Mouse (Mus musculus): Measurements from ENCODE around the gene Aebp2. TPM values are rescaled to one million over a fixed set of nuclear protein-coding genes. Genes with fewer than 3 reads are reported as not detected.
"Not testable (repeated sequence)": the region's sequence is repeated elsewhere in the genome, so short reads cannot be mapped to it uniquely, and the experiment has no call there.

The Aebp2 gene
- polyA plus RNA-seq, 1 experiment = 32.5 TPM

DNA sequence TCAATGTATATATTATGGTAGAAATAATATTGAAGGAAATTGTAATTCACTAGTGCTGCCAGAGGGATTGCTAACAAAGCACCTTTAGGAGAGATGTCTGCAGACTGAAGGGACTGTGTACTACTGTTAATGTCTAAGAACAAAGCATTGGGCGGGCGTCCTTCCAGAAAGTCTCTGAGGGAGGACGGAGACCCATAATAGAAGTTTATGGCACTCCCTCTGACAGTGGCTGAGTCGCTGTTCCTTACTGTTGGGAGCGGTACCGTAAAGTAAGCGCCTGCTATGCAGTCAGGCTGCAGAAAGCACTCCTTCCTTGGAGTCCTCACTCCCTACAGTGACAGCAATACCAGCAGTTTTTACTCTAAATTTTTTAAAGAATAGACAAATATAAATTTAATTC lies 29.5 kb downstream of the Aebp2 start:
- DNase-seq (ENCODE audit: low spot score) = no peak

DNA sequence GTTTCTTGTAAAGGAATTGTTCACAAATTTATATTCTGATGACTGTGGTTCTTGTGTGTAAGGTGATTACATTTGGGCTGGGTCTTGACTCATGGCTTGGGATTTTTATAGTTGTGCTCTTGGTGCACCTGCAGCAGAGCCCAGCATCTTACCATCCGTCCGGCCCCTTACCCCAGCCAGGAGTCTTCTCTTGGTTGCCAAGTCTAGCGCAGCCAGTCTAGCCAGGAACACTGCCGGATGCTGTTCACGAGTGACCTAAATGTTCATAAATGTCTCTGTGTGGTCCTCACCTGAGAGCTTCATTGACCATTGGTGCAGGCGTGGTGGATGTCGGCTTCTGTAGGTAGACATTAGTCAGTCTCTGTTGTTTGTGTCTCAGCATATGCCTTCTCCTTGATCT lies 33.0 kb downstream of the Aebp2 start:
- DNase-seq (ENCODE audit: low spot score) = no peak

DNA sequence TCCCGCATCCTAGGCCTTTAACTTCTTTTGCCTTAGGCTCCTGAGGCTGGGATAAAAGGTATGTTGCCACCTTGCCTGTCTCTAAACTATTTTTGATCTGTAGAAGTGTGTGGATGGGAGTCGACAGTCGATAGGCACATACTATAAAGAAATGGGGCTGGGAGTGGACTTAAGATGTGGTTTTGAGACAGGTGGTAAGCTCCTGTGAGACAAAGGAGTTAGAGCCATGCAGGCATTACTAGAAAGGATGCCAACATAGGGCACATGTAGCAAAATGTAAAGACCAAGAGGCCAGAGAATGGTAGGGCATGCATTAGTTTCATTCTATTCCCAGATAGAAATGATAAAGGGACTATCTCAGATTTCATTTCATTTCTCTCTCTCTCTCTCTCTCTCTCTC lies 34.5 kb downstream of the Aebp2 start:
- no peak for DNase-seq (ENCODE audit: low spot score)

DNA sequence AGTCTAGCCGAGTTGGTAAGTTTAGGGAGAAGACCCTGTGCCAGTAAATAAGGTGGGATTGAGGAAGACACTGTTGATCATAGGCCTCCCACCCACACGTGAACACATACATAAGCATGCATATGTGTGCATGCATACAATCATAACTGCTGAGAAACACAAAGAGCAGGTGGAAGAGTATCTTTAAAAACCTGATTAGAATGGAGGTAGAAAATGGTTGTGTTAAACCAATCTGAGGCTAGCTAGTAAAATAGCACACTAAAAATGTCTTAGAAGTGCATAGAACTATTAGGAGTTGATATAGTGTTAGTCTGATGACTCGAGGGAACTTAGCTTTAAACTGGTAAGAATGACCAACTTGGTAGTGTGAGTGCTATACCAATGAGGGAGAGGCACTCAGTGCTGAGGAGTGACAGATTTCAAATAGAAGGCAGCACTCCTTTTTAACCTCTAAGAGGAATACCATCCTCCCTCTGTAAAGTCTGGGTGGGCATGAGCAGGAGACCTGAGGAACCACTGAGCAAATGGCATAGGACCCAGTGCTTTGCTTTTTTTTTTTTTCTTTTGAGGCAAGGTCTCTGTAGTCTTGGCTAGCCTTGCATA lies 35.6 kb downstream of the Aebp2 start:
- no peak for DNase-seq (ENCODE audit: low spot score)

DNA sequence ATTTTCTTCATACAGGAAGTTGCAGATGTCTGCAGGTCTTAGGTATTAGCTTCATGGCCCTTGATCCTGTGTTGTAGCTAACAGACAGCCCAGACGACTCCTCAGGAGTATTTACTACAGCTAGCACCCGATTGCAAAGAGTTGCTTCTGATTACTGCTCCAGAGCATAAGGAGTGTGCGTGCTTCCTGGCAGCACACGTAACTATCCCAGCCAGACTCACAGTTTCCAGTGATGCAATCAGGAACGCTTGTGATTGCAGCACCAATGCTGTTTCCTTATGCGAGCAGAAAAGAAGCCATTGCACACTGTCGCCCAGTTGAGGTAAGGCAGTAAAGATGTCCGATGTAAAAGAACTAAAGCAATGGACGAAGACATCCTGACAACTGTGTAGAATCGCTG lies 38.6 kb downstream of the Aebp2 start:
- no peak for DNase-seq (ENCODE audit: low spot score)

DNA sequence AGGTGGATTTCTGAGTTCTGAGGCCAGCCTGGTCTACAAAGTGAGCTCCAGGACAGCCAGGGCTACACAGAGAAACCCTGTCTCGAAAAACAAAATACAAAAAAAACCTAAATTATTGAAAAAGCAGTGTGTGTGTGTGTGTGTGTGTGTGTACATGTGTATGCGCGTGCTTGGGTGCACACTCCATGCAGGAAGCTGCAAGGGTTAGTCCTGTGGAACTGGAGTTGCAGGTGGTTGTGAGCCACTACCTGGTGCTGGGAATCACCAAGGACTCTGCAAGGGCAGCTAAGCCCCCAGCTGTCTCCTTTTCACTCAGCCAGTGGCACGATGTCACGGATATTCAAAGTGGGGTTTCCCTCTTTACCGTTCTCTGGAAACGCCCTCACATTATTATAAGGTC lies 39.3 kb downstream of the Aebp2 start:
- no peak for DNase-seq (ENCODE audit: low spot score)

DNA sequence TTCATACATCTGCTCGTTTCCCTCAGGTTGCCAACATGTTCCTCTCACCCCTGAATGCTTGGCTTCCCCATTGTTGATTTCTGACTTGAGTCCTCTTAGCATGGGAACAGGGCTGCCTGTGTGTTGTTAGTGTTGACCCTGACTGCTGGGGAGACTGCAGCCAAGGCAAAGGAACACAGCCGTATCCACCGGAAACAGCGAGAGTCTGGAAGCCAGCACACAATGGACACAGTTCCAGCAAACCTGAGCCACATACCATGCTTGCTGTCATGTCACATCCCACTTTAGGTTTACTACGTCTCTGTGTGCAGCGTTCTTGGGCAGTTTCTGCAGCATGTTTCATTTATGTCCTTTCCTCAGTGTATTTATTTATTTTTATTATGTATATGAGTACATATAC lies 39.8 kb downstream of the Aebp2 start:
- no peak for DNase-seq (ENCODE audit: low spot score)

DNA sequence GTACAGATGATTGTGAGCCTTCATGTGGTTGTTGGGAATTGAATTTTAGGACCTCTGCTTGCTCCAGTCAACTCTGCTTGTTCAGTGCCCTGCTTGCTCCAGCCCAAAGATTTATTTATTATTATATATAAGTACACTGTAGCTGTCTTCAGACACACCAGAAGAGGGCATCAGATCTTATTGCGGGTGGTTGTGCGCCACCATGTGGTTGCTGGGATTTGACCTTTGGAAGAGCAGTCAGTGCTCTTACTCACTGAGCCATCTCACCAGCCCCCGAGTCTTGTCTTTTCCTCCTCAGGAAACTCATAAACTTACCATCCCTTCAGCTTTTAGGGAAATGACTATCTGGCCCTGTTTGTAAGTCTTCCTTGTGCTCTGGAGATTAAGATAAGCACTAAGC lies 40.2 kb downstream of the Aebp2 start:
- DNase-seq (ENCODE audit: low spot score) = not testable (repeated sequence)

DNA sequence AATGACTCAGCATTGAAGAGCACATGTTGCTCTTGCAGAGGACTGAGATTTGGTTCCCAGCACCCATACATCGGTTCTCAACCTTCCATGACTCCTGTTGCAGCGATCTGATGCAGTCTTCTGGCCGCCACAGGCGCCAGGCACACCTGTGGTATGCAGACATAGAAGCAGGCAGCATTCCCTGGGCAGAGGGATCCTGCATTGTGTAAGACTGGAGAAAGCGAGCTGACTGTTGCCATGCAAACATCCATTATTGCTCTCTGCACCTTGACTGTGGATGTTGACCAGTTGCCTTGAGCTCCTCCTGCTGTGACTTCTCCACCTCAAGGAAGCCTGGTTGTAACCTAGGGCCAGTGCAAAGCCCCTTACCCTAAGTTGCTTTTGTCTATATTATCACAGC lies 42.1 kb downstream of the Aebp2 start:
- DNase-seq (ENCODE audit: low spot score) = no peak

DNA sequence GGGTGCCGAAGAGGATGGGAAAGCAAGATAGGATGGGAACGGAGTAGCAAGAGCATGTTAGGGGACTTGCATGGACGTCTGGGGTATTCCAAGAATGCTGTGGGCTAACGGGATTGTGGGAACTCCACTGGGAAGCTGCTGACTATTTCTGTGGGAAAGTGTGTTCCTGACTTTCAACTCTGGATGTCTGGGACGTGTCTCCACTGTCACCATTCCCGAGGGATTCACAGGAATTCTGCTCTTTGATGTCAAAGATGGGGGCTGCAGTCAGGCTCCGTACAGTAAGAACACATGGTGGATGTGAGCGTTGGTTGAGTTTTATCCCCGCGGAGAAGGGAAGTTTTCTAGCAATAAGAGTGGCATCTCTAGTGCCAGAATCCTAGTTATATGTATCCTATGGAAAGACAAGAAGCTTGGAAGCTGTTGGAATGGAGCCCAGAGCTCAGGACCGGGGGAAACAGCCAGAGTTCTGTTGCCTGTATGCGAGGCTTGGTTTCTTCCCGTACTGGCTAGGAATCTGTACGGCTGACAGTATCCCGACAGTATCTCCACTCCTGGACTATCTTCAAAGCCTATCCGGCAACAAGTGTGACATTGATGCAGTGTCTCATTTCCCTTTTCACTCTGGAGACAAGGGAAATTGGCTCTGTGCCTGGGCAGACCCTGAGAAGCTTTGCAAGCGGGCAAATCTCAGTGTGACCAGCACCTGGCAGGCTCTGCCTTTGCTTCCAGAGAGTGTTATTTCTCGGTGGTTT lies 44.2 kb downstream of the Aebp2 start:
- DNase-seq (ENCODE audit: low spot score) = no peak

DNA sequence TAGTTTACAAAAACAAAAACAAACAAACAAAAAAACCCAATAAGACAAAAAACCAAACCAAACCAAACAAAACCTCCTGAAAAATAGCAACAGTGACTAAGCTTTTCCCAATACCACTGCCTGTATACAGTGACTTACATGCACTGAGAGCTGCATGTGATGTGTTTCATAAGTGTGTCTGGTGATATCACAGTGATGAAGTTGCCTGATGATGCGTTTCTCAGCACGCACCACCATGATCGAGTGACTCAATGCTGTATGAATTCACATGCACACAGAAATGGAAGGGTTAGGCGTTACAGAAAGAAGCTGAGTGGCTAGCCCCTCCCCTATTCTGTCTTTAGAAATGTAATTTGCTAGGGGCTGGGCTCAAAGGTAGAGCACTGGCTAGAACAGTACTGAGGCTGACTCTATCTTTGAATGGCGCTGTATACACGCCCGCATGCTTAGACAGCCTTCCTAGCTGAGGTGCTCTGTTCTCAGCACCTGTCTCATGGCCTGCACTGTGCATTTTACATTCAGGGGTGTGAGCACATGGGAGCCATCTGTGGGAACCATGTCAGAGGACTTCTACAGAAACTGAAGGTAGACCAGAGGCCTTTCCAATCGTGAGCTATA lies 44.9 kb downstream of the Aebp2 start:
- DNase-seq (ENCODE audit: low spot score) = no peak

DNA sequence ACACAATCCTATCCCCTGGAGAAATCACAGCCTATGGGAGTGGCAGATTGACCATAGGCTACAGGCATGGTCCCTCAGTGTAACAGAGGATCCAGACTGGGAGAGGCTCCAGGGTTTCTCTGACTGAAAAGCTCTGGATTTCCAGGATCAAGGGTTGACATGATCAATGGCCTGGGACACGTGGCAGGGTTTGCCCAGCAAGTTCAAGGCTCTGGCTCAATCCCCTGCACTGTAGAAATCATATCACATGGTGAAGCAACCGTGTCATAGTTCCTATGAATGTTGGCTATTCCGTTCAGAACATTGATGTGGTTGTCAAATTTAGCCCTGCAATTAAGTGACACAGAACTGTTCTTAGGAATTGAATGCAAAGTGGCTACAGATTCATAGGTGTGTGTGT lies 52.0 kb downstream of the Aebp2 start:
- no peak for DNase-seq (ENCODE audit: low spot score)

DNA sequence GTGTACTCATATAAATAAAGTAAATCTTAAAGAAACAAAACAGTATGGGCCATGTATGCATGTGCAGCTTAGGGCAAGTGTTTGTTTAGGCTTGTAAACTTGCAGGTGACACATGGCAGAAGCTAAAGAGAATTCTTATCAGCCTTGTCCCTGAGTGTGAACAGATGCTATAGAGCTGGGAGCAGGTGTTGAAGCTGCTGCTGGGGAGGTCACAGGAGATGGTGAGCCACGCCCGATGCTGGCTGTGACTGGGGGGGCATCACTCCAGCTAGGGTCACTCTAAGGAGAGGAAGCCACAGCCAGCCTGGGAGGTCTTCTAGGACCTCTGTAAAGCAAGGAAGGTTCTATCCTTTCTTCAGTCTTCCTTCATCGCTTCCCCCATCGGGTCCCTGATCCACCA lies 53.6 kb downstream of the Aebp2 start:
- no peak for DNase-seq (ENCODE audit: low spot score)

DNA sequence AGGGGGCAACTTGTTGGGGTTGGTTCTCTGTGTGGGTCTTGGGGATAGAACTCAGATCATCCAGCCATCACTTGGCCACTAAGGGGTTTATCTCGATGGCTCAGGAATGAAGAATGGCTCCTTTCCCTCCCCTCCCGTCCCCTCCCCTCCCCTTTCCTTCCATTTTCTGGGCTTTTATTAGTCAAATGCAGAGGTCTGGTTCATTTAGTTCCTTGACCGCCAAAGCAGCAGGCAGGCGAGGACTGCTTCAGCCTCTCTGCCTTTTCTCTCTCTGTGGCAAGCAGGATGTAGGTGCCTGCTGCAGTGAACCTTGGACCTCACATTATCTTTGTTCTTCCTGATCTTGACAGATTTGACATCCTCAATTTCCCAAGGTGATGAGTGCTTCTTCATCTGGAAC lies 54.6 kb downstream of the Aebp2 start:
- no peak for DNase-seq (ENCODE audit: low spot score)

DNA sequence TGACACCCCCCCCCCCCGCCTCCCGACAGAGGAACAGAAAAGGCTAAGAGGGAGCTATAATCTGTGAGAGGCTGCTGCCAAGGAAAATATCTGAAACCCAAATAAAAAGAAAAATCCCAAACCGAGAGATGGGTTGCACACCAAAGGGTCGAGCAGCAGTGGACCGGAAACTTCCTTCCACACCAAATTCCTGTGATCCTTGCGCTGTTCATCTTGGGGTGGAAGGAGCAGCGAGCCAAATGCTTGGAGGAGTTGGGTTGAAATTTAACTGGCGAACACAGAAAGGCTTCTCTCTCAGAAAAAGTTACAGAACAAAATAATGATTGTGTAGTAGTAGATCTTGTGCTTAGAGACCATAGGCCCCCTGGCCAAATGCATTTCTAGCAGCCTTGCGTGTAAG lies 55.5 kb downstream of the Aebp2 start:
- no peak for DNase-seq (ENCODE audit: low spot score)

DNA sequence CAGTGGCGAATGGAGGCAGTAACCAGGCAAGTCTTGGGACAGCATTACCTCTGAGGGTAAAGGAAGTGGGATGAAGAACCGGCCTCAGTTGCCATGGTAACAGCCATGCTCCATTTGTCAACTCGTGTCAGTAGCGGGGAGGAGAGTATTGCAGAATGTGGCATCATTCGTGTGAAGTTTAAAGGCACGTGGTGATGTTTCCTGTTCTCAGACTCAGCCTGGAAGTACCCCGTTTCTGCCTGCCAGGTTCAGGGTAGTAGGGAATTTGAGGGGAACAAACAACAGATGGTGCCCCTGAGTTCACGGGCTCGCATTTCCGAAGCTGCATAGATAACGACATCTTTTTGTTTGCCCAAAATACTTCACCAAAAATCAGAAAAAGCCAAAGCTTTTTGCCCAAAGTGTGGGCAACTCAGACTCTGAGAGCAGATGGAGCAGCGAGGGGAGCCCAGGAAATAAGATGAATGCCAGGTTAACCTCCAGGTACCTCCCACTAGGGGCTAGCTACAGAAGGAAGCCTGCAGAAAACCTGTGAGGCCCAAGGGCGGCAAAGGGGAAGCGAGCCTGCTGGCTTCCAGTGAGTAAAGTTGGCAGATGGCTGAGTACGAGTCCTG lies 56.3 kb downstream of the Aebp2 start:
- no peak for DNase-seq (ENCODE audit: low spot score)

DNA sequence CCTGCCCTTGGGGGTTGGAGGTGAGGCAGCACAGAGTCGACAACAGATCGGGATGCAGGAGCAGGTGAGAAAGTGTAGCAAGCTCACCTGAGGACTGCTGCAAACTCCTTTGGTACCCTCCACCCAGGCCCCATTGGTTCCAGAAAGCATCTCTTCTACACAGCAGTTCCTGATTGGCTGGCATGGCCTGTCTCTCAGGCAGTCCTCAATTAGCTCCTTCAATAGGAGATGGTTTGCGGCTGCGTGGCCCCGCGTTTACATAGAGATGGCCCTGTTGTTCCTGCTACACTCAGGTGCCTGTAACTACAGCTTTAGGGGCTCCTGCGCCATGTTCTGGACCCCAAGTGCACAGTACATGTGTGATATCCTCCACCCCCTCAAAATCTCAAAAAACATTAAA lies 58.2 kb downstream of the Aebp2 start:
- no peak for DNase-seq (ENCODE audit: low spot score)

DNA sequence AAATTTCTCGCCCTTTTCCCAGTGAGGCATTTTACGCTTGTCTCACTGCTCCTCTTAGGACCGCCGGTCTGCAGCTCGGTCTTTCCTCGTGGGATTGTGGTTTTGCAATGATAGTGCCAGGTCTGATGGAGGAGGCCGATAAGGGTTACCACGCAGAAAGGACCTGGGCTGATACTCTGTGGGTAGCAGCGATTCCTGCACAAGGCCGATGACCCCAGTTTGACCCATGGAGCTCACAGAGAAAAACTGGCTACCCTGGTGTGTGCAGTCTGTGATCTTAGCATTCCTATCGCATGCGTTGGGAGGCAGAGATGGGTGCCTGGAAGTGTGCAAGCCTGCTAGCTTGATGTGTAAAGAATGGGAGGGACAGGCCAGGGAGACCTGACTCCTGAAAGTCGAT lies 60.4 kb downstream of the Aebp2 start:
- no peak for DNase-seq (ENCODE audit: low spot score)

DNA sequence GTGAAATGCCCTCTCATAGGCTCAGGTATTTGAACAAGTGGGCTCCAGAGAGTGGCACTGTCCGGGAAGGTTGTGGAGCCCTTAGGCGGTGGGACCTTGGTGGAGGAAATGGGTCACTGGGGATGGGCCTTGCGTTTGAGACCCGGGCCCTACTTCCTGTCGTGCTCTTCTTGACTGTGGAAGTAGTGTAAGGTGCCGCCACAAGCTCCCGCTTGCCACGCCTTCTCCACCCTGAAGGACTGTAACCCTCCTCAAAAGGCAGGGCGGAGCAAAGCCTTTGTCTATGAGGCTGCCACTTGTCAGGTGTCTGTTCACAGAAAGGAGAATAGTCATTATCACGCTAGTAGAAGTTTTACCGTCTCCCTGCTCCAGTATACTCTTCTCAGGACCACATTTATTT lies 61.9 kb downstream of the Aebp2 start:
- DNase-seq (ENCODE audit: low spot score) = no peak

DNA sequence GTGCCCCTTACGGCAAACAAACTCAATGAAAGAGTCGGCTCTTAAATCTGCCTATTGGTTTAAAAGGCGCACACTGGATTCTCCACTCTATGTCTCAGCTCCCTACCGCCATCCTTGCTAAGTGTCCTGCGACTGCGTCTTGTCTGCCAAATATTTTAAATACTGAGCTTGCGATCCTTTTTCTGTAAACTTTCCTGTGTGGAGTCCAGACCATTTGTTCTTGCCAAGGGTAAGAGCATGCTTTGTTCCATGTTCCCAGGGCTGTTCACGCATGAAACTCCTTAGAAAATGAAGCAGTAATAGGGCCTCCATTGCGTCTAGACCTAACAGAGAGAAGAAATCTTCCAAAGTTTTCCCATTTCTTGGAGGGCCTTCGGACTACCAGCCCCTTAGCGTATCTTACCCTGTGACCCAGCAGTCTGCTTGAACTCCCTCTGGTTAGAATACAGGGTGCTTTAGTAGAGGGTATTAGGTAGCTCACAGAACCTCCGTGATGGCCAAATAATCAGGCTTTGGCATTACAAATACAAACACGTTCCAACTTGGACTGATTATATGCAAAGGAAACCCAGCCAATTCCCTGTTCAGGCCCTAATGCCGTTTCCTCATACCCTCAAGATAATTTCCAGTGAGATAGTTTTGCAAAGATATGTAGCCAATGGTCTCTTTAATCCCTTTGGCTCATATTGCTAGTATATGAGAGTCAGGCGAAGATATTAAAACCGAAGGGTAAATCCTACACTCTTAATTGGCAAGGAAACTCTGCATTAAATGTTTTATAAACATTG lies 67.3 kb downstream of the Aebp2 start:
- no peak for DNase-seq (ENCODE audit: low spot score)

DNA sequence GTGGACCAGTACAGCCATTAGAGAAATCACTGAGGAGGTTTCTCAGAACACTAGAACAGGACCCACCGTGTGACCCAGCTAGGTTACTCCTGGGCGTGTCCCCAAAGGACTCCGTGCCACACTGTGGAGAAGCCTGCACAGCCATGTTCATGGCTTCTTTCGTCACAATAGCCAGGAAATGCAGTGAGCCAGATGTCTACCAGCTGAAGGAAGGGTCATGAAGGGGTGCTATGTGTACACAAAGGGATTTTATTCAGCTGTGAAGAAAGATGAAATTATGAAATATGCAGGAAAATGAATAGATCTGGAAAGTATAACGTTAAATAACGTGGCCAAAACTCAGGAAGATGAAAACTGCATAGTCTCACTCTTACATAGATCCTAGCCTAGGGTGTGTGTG lies 69.7 kb downstream of the Aebp2 start:
- no peak for DNase-seq (ENCODE audit: low spot score)

DNA sequence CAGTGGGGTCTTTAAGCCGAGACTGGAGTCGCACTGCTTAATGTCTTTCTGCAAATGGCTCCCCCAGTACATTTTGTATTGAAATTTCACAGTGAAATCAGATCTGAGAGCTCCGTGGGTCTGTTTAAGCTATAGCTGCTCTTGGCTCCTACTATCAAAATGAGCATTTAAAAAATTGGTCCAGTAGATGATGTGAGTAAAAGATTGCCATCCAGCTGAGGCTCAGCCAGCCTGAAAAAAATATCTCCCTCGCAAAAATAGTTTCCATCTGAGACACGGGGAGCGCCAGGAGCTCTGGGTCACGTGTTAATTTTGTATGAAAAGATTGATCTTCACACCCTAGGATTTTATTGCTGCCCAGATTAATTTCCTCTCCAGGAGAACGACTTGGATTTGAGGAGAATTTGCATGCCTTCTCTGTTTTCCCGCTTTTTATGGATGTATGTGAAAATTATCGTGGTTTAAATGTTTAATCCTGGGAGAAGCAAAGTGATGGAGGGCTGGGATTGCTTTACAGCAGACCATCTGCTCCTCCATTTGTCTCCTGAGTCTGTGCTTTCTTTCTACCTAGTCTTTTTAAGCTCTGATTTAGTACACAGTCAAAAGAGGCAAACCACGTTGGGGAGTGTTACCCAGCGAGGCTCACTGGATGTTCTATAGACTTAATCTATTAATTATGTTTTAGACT lies 73.9 kb downstream of the Aebp2 start:
- no peak for DNase-seq (ENCODE audit: low spot score)
